Mouse (Mus musculus): ENCODE data around the gene Mn1. TPM values are rescaled to one million over a fixed set of nuclear protein-coding genes. Genes with fewer than 3 reads are reported as not detected.
A peak's percentile ranks its signal among the peaks of the same experiment; 100 is the strongest.

The Mn1 gene
- total and polyA plus RNA-seq, 3 experiments: 5.5 to 23.9 (median 18.7) TPM

DNA sequence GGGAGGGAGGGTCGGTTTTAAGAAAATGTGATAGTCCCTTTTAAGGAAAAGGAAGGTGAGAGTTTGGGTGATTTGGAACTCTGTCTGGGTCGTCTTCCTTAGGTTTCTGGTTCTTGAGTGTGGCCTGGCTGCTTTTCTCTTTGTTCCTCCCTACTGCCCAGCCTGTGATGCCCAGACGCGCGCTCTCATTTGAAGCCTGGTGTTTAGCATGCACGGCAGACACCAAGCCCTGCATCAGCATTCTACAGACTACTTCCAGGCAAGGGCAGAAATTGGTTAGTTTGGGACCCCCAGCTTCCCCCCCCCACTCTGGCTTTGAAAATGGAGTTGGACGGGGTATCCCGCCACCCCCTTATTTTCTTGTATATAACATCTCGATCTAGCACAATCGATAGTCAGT, 5.8 kb downstream of the Mn1 start:
- intact Hi-C loops (cut with DNase I): no loop called here
- Histone ChIP-seq H3K4me1 (ENCODE audit: control insufficient read depth, insufficient read depth, low read length) (peaks cover 8% of the 10 kb centered on the region), H3K27ac (no peak overlapping the region), H3K27me3 (ENCODE audit: control insufficient read depth, insufficient read depth, low read length) (no peaks in the 10 kb centered on the region), H3K36me3 (ENCODE audit: control insufficient read depth, insufficient read depth, low read length) (peaks cover 15% of the 10 kb centered on the region), H3K4me3 (no peak overlapping the region), H3K79me2 (replicated peaks; ENCODE audit: control insufficient read depth, insufficient read depth, low read length) (peaks cover 19% of the 10 kb centered on the region), H3K9ac (ENCODE audit: low read depth, low read length) (no peak overlapping the region)
- WGBS: 79% methylated on average over 10 of the region's 10 CpGs
- TF ChIP-seq POLR2A (IDR thresholded peaks at IDR 0.05; ENCODE audit: insufficient read depth, low read depth, low read length): no peak
- TF ChIP-seq EP300 (IDR thresholded peaks at IDR 0.05; ENCODE audit: insufficient read depth, low read depth, low read length): no peak
- no peak for DNase-seq

DNA sequence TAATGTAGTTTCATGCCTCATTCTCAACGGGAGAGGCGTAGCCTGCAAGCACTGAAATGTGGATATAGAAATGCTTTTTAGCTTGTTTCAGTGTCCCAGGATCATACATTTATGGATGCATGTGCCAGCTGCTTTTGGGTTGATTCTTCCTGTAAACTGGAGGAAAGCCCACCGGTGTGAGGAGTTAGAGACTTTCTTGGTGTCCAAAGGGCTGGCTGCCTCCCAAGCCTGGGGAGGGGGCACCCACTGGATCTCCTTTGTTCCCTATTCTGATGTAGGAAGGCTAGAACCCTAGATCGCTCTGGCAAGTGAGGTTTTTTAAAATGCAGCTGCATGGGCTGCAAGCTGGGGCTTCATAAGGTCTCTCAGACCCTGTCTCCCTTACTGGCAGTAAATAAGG, 6.5 kb downstream of the Mn1 start:
- Histone ChIP-seq H3K4me3 (no peak overlapping the region), H3K27me3 (ENCODE audit: control insufficient read depth, insufficient read depth, low read length) (no peaks in the 10 kb centered on the region), H3K79me2 (replicated peaks; ENCODE audit: control insufficient read depth, insufficient read depth, low read length) (peaks cover 19% of the 10 kb centered on the region), H3K27ac (no peak overlapping the region), H3K4me1 (ENCODE audit: control insufficient read depth, insufficient read depth, low read length) (peaks cover 8% of the 10 kb centered on the region), H3K36me3 (ENCODE audit: control insufficient read depth, insufficient read depth, low read length) (peaks cover 15% of the 10 kb centered on the region), H3K9ac (ENCODE audit: low read depth, low read length) (no peak overlapping the region)
- TF ChIP-seq POLR2A (IDR thresholded peaks at IDR 0.05; ENCODE audit: insufficient read depth, low read depth, low read length) (no peak), CTCF (IDR thresholded peaks at IDR 0.05) (no peak), EP300 (IDR thresholded peaks at IDR 0.05; ENCODE audit: insufficient read depth, low read depth, low read length) (no peak)
- intact Hi-C loops (cut with DNase I): no loop called here
- 82% methylated on average over 4 of the region's 4 CpGs for WGBS
- DNase-seq: no peak

DNA sequence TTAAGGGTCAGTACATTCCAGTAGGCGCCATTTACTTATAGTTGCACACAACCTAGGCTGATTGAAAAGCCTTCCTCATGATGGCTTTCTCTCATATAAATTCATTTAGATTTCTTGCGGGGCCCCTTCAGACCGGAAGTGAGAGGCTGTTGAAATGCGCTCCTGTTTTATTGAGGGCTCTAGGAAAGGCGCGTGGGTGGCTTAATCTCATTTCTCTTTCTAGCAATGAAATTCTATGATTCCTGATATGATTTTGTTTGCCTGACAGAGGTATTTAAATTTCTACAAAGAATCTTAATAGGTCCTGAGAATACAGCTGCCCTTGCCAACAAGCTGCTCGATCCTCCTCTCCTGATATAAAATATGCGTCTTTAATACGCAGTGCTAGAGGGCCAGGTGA, 8.7 kb downstream of the Mn1 start:
- Histone ChIP-seq H3K9ac (ENCODE audit: low read depth, low read length) (no peak overlapping the region), H3K36me3 (ENCODE audit: control insufficient read depth, insufficient read depth, low read length) (peaks cover 15% of the 10 kb centered on the region), H3K4me1 (ENCODE audit: control insufficient read depth, insufficient read depth, low read length) (peaks cover 13% of the 10 kb centered on the region), H3K27me3 (ENCODE audit: control insufficient read depth, insufficient read depth, low read length) (no peaks in the 10 kb centered on the region), H3K27ac (no peak overlapping the region), H3K79me2 (replicated peaks; ENCODE audit: control insufficient read depth, insufficient read depth, low read length) (peaks cover 7% of the 10 kb centered on the region), H3K4me3 (no peak overlapping the region)
- 86% methylated on average over 9 of the region's 9 CpGs for WGBS
- no peak for DNase-seq
- intact Hi-C loops (cut with DNase I): no loop called here
- TF ChIP-seq POLR2A (IDR thresholded peaks at IDR 0.05; ENCODE audit: insufficient read depth, low read depth, low read length) (no peak), EP300 (IDR thresholded peaks at IDR 0.05; ENCODE audit: insufficient read depth, low read depth, low read length) (no peak), CTCF (IDR thresholded peaks at IDR 0.05) (no peak)

DNA sequence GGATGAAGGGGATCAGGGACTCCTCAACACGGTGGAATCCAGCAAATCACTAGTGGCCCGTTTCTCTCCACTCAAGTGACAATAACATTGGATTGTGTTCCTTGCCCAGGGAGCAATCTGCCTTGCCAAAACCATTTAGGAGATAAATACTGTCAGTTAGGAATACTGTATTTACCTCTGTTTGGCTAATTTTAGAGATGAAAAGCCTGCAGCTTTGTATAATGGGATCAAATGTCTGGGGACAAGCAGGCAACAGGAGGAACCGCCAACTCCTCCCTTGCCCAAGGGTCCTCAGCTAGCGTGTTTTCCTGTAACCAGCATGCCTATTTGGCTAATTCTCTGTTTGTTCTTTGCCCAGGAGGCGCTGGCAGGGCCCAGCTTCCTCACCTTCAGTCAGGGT, 9.1 kb downstream of the Mn1 start:
- intact Hi-C loops (cut with DNase I): no loop called here
- Histone ChIP-seq H3K79me2 (replicated peaks; ENCODE audit: control insufficient read depth, insufficient read depth, low read length) (peaks cover 5% of the 10 kb centered on the region), H3K36me3 (ENCODE audit: control insufficient read depth, insufficient read depth, low read length) (peaks cover 15% of the 10 kb centered on the region), H3K27me3 (ENCODE audit: control insufficient read depth, insufficient read depth, low read length) (no peaks in the 10 kb centered on the region), H3K4me3 (no peak overlapping the region), H3K4me1 (ENCODE audit: control insufficient read depth, insufficient read depth, low read length) (peaks cover 17% of the 10 kb centered on the region), H3K9ac (ENCODE audit: low read depth, low read length) (no peak overlapping the region), H3K27ac (no peak overlapping the region)
- no peak for TF ChIP-seq POLR2A (IDR thresholded peaks at IDR 0.05; ENCODE audit: insufficient read depth, low read depth, low read length)
- TF ChIP-seq CTCF (IDR thresholded peaks at IDR 0.05): no peak
- TF ChIP-seq EP300 (IDR thresholded peaks at IDR 0.05; ENCODE audit: insufficient read depth, low read depth, low read length): no peak
- no peak for DNase-seq
- WGBS: 72% methylated on average over 5 of the region's 5 CpGs

DNA sequence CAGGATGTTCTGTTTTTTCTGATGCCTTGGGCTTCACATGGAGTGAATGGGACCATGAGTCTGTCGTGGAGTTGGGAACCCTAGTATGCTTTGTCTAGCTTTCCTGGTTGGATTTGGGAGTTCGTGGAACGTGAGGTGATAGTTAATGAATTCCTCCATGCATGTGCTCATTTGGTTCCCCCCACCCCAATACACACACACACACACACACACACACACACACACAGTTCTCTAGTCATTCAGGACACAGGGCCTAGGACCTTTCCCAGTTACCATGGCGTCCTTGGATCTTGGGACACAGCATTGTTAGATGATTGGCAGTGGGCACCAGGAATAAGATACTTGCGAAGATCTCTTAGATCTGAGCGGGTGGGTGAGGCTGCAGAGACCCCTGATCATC, 11.7 kb downstream of the Mn1 start:
- peaks cover 1% of the 10 kb centered on the region; the same call in 1 of the 2 replicates for H3K79me2 ChIP-seq (replicated peaks; ENCODE audit: control insufficient read depth, insufficient read depth, low read length)
- H3K27ac ChIP-seq: no peak overlapping the region
- no peak for DNase-seq
- peaks cover 14% of the 10 kb centered on the region for H3K4me1 ChIP-seq (ENCODE audit: control insufficient read depth, insufficient read depth, low read length)
- 68% methylated on average over 6 of the region's 6 CpGs for WGBS
- H3K27me3 ChIP-seq (ENCODE audit: control insufficient read depth, insufficient read depth, low read length): no peaks in the 10 kb centered on the region
- H3K4me3 ChIP-seq: no peak overlapping the region
- intact Hi-C loops (cut with DNase I): no loop called here
- H3K9ac ChIP-seq (ENCODE audit: low read depth, low read length): no peak overlapping the region
- H3K36me3 ChIP-seq (ENCODE audit: control insufficient read depth, insufficient read depth, low read length): peaks cover 5% of the 10 kb centered on the region
- TF ChIP-seq CTCF (IDR thresholded peaks at IDR 0.05) (no peak), POLR2A (IDR thresholded peaks at IDR 0.05; ENCODE audit: insufficient read depth, low read depth, low read length) (no peak), EP300 (IDR thresholded peaks at IDR 0.05; ENCODE audit: insufficient read depth, low read depth, low read length) (no peak)

DNA sequence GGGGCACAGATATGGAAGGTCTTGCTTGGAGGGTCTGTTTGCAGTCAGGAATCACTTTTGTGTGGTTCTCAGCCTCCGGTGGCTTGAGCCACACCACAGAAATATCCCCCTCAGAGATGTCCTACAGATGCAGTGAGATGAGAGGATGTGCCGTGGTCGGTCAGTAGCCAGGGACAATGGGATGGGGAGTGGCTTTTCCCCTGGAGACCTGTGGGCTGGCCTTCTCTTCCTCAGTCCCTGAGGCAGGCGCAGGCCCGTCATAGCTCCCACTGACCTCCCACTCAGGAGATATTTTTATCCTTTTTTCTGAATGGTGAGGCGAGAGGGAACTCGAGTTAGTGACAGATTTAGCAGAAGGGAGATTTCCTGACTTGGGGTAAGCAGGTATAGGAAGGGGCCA, 12.6 kb downstream of the Mn1 start:
- no peaks in the 10 kb centered on the region for H3K36me3 ChIP-seq (ENCODE audit: control insufficient read depth, insufficient read depth, low read length)
- TF ChIP-seq POLR2A (IDR thresholded peaks at IDR 0.05; ENCODE audit: insufficient read depth, low read depth, low read length) (no peak), EP300 (IDR thresholded peaks at IDR 0.05; ENCODE audit: insufficient read depth, low read depth, low read length) (no peak), CTCF (IDR thresholded peaks at IDR 0.05) (no peak)
- no peaks in the 10 kb centered on the region for H3K27me3 ChIP-seq (ENCODE audit: control insufficient read depth, insufficient read depth, low read length)
- intact Hi-C loops (cut with DNase I): loop anchor here (5.0 kb wide), 1 partner anchor 38 kb away; no protein-coding TSS in a partner anchor
- no peak overlapping the region for H3K4me3 ChIP-seq
- 32% methylated on average over 7 of the region's 7 CpGs for WGBS
- no peak overlapping the region for H3K9ac ChIP-seq (ENCODE audit: low read depth, low read length)
- peaks cover 5% of the 10 kb centered on the region; the same call in 1 of the 2 replicates for H3K79me2 ChIP-seq (replicated peaks; ENCODE audit: control insufficient read depth, insufficient read depth, low read length)
- DNase-seq: peak in 1 of 2 experiments; percentile 49
- H3K4me1 ChIP-seq (ENCODE audit: control insufficient read depth, insufficient read depth, low read length): peaks cover 11% of the 10 kb centered on the region
- peak overlapping the region; percentile 62 for H3K27ac ChIP-seq

Data from heart, adult 2 months (tissue).